Mouse (Mus musculus) CH12.LX (cell line): Measurements from ENCODE around the gene Gm26938.

Experiments
- CTCF ChIP-seq, 2 experiments: IDR thresholded peaks in 1 of 2; conservative IDR thresholded peaks in 1 of 2; 2 replicates each; pipeline ENCODE4 v1.5.1; 2011 to 2012; ENCODE audit warnings: low read depth in 2 of 2, low read length in 2 of 2, improper control_type of control experiment in 1 of 2, inconsistent platforms in 1 of 2, mild to moderate bottlenecking in 1 of 2, moderate library complexity in 1 of 2
- E2F4 ChIP-seq: IDR thresholded peaks from 2 replicates; pipeline ENCODE4 v1.6.1; 2011; ENCODE audit warnings: low read depth, low read length, improper control_type of control experiment; ENCODE audit not compliant: insufficient replicate concordance
- EP300 ChIP-seq: IDR thresholded peaks from 2 replicates; pipeline ENCODE4 v1.6.1; 2011; ENCODE audit warnings: low read length, improper control_type of control experiment
- POLR2A ChIP-seq: IDR thresholded peaks from 2 replicates; pipeline ENCODE4 v1.6.1; 2011; ENCODE audit warnings: low read depth, mild to moderate bottlenecking, improper control_type of control experiment, low read length
- UBTF ChIP-seq: IDR thresholded peaks from 2 replicates; pipeline ENCODE4 v1.6.1; 2012; ENCODE audit warnings: low read depth, mild to moderate bottlenecking, inconsistent platforms, low read length, improper control_type of control experiment, moderate library complexity
- USF2 ChIP-seq: conservative IDR thresholded peaks from 2 replicates; pipeline ENCODE4 v1.6.1; 2011; ENCODE audit warnings: low read depth, low read length, improper control_type of control experiment

GRCm38 (mm10) chr5:139799801-139800590 is 26.2 kb downstream of the Gm26938 start:
- TF ChIP-seq POLR2A, result no peak
- no peak for TF ChIP-seq CTCF (conservative IDR thresholded peaks at IDR 0.05 in 1 of 2, IDR thresholded peaks at IDR 0.05 in 1 of 2; ENCODE audit: low read depth in 2 of 2, low read length in 2 of 2)
- no peak for TF ChIP-seq USF2
- TF ChIP-seq EP300, result no peak
- no peak for TF ChIP-seq UBTF
- TF ChIP-seq E2F4, result no peak
